In the genomic region with DNA sequence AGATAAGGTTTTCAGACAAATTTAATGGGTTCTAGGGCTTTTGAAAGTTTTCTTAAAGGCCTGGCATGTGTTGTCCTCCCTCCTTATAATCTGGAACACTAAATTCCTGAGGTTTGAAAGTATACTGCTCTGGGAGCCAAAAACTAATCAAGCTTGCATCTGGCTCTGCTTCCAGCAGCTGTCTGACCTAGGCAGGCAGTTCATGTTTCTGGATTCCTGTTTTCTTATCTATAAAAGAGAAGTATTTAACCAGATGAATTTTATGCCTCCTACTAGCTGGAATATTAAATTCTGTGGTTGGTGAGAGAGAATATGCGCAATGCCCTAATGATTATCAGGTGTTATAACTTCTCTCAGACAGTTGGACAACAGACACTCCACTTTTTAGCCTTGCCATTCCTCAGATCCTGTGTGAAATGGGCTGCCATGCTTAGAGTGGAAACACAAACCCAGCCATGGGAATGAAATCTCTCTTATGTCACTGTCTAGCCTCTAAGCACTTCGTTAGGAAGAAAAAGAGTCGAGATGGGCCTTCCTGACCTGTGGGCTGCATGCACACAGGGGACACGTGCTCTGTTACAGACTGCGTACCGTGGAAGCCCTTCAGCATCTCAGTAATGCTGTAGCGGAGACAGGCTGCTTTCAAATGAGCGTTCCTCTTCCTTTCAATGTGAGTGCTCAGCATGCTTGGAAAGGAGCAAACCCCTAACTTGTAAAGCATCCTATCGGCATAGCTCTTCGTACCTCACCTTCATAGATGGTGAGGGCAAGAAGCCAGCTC, we compare ENCODE assay signal across 22 mouse cellular contexts.
DNase-seq lines count a peak whose midpoint lies in the region; ATAC-seq lines count a peak whose summit lies in the region.
"Had no signal": no experiment of that assay in that cellular context is flagged by ENCODE, and none has a peak within 500 bp of the region (broad histone marks: within the 10 kb centered on the region; RNA-seq: fewer than 3 reads in every experiment).

No protein-coding gene starts in this region.

- H3K27ac ChIP-seq in lung, embryonic 15.5 days: no peak overlapping the region
- H3K27ac ChIP-seq in embryonic facial prominence, embryonic 15.5 days (replicated peaks): no peak overlapping the region
- peak overlapping the region; percentile 78 for H3K27ac ChIP-seq in limb, embryonic 15.5 days
- no peak overlapping the region for H3K27ac ChIP-seq in heart, embryonic 11.5 days (ENCODE audit: low read depth, low read length)
- H3K27ac ChIP-seq in liver, embryonic 11.5 days (ENCODE audit: low read depth, low read length): no peak overlapping the region
- H3K27ac ChIP-seq: forebrain, embryonic 10.5 days; heart, embryonic 10.5 days; hindbrain, embryonic 12.5 days; layer of hippocampus, adult 2 months; liver, embryonic 14.5 days; stomach, embryonic 15.5 days had no signal

- H3K4me3 ChIP-seq in lung, embryonic 15.5 days: no peak overlapping the region
- H3K4me3 ChIP-seq in embryonic facial prominence, embryonic 15.5 days (replicated peaks): no peak overlapping the region
- no peak overlapping the region for H3K4me3 ChIP-seq in limb, embryonic 15.5 days
- no peak overlapping the region for H3K4me3 ChIP-seq in heart, embryonic 11.5 days (ENCODE audit: low read depth, low read length)
- H3K4me3 ChIP-seq in liver, embryonic 11.5 days (ENCODE audit: low read depth, low read length): no peak overlapping the region
- H3K4me3 ChIP-seq: forebrain, embryonic 10.5 days; heart, embryonic 10.5 days; hindbrain, embryonic 12.5 days; layer of hippocampus, adult 2 months; stomach, embryonic 15.5 days had no signal

- H3K9me3 ChIP-seq in lung, embryonic 15.5 days: no peaks in the 10 kb centered on the region
- H3K9me3 ChIP-seq in embryonic facial prominence, embryonic 15.5 days (replicated peaks): no peaks in the 10 kb centered on the region
- H3K9me3 ChIP-seq in limb, embryonic 15.5 days: no peaks in the 10 kb centered on the region
- no peaks in the 10 kb centered on the region for H3K9me3 ChIP-seq in heart, embryonic 11.5 days (replicated peaks; ENCODE audit: control insufficient read depth, low read length)
- no peaks in the 10 kb centered on the region for H3K9me3 ChIP-seq in liver, embryonic 11.5 days (ENCODE audit: control insufficient read depth, low read length)
- H3K9me3 ChIP-seq: forebrain, embryonic 10.5 days; heart, embryonic 10.5 days; hindbrain, embryonic 12.5 days; stomach, embryonic 15.5 days had no signal

- H3K27me3 ChIP-seq in lung, embryonic 15.5 days: no peaks in the 10 kb centered on the region
- no peaks in the 10 kb centered on the region for H3K27me3 ChIP-seq in embryonic facial prominence, embryonic 15.5 days
- no peaks in the 10 kb centered on the region; the same call in 1 of the 2 replicates for H3K27me3 ChIP-seq in limb, embryonic 15.5 days
- H3K27me3 ChIP-seq in heart, embryonic 11.5 days (ENCODE audit: control insufficient read depth, insufficient read depth, low read length): no peaks in the 10 kb centered on the region
- no peaks in the 10 kb centered on the region; the same call in 1 of the 2 replicates for H3K27me3 ChIP-seq in liver, embryonic 11.5 days (replicated peaks; ENCODE audit: control insufficient read depth, insufficient read depth, low read length)
- H3K27me3 ChIP-seq: hindbrain, embryonic 12.5 days; stomach, embryonic 15.5 days had no signal

- no peak overlapping the region for H3K4me2 ChIP-seq in lung, embryonic 15.5 days
- no peak overlapping the region for H3K4me2 ChIP-seq in embryonic facial prominence, embryonic 15.5 days (replicated peaks)
- H3K4me2 ChIP-seq in limb, embryonic 15.5 days: no peak overlapping the region
- no peak overlapping the region for H3K4me2 ChIP-seq in heart, embryonic 11.5 days
- H3K4me2 ChIP-seq in liver, embryonic 11.5 days: no peak overlapping the region
- H3K4me2 ChIP-seq: hindbrain, embryonic 12.5 days; stomach, embryonic 15.5 days had no signal

- H3K36me3 ChIP-seq in lung, embryonic 15.5 days: no peaks in the 10 kb centered on the region
- H3K36me3 ChIP-seq in embryonic facial prominence, embryonic 15.5 days: no peaks in the 10 kb centered on the region
- H3K36me3 ChIP-seq in limb, embryonic 15.5 days: no peaks in the 10 kb centered on the region
- H3K36me3 ChIP-seq in heart, embryonic 11.5 days (ENCODE audit: control insufficient read depth, insufficient read depth, low read length): no peaks in the 10 kb centered on the region
- H3K36me3 ChIP-seq in liver, embryonic 11.5 days (ENCODE audit: control insufficient read depth, insufficient read depth, low read length): no peaks in the 10 kb centered on the region
- H3K36me3 ChIP-seq: forebrain, embryonic 10.5 days; heart, embryonic 10.5 days; hindbrain, embryonic 12.5 days; stomach, embryonic 15.5 days had no signal

- peaks cover 10% of the 10 kb centered on the region for H3K4me1 ChIP-seq in lung, embryonic 15.5 days
- peaks cover 14% of the 10 kb centered on the region for H3K4me1 ChIP-seq in embryonic facial prominence, embryonic 15.5 days
- peaks cover 19% of the 10 kb centered on the region for H3K4me1 ChIP-seq in limb, embryonic 15.5 days
- H3K4me1 ChIP-seq in heart, embryonic 11.5 days (ENCODE audit: control insufficient read depth, insufficient read depth, low read length): 0 out of 2 replicates have a peak, but pooled peaks cover 2% of the 10 kb centered on the region
- no peaks in the 10 kb centered on the region for H3K4me1 ChIP-seq in liver, embryonic 11.5 days (replicated peaks; ENCODE audit: control insufficient read depth, insufficient read depth, low read length)
- H3K4me1 ChIP-seq: stomach, embryonic 15.5 days had no signal

- no peak for DNase-seq in lung, postnatal 4 days
- peak; percentile 68 for DNase-seq in Muller cell, postnatal 12 days (ENCODE audit: inconsistent ontology term)
- no peak for DNase-seq in liver, embryonic 11.5 days (ENCODE audit: low spot score)
- DNase-seq: cerebellum, adult 2 months; forebrain, postnatal 0 days; gastrocnemius, postnatal 36 days; kidney, adult 18-20 months; kidney, postnatal 14 days; layer of hippocampus, postnatal 36 days; right cerebral cortex, postnatal 14 days; thymus, adult 18-20 months had no signal

- ATAC-seq in lung, embryonic 15.5 days (ENCODE audit: borderline replicate concordance, extremely low read depth, low FRiP score, low TSS enrichment): peak; percentile 31; the same call in 1 of the 2 replicates
- ATAC-seq in embryonic facial prominence, embryonic 15.5 days (ENCODE audit: insufficient number of reproducible peaks, low FRiP score, low TSS enrichment, low read depth): peak; percentile 19; the same call in 1 of the 2 replicates
- peak; percentile 65 for ATAC-seq in limb, embryonic 15.5 days (ENCODE audit: insufficient number of reproducible peaks, low FRiP score, low TSS enrichment, low read depth)
- ATAC-seq in heart, embryonic 11.5 days (replicated peaks; ENCODE audit: insufficient number of reproducible peaks, low FRiP score, low TSS enrichment): no peak
- ATAC-seq in liver, embryonic 11.5 days (replicated peaks; ENCODE audit: low FRiP score): no peak
- ATAC-seq: forebrain, postnatal 0 days; midbrain, embryonic 16.5 days had no signal

- H3K9ac ChIP-seq in lung, embryonic 15.5 days: no peak overlapping the region
- no peak overlapping the region for H3K9ac ChIP-seq in embryonic facial prominence, embryonic 15.5 days
- no peak overlapping the region for H3K9ac ChIP-seq in limb, embryonic 15.5 days
- H3K9ac ChIP-seq in heart, embryonic 11.5 days (ENCODE audit: low read depth, low read length): no peak overlapping the region
- H3K9ac ChIP-seq in liver, embryonic 11.5 days (ENCODE audit: low read depth, low read length): no peak overlapping the region
- H3K9ac ChIP-seq: forebrain, postnatal 0 days; hindbrain, embryonic 12.5 days; liver, embryonic 14.5 days; stomach, embryonic 15.5 days had no signal

- 67% methylated on average over 10 of the region's 10 CpGs for whole genome bisulfite sequencing in lung, embryonic 15.5 days
- WGBS in embryonic facial prominence, embryonic 15.5 days: 64% methylated on average over 10 of the region's 10 CpGs
- WGBS in limb, embryonic 15.5 days: 40% methylated on average over 10 of the region's 10 CpGs
- WGBS in heart, embryonic 11.5 days (ENCODE audit: insufficient replicate concordance): 75% methylated on average over 10 of the region's 10 CpGs
- 74% methylated on average over 10 of the region's 10 CpGs for WGBS in liver, embryonic 11.5 days

Comparison
In these comparisons a context has a peak if more than half of its experiments do, and no peak if none do; other contexts are left out.
1. ATAC-seq: peak in lung, embryonic 15.5 days (single experiment), embryonic facial prominence, embryonic 15.5 days (single experiment) and limb, embryonic 15.5 days (single experiment); none in heart, embryonic 11.5 days (single experiment) and liver, embryonic 11.5 days (single experiment).